Mouse (Mus musculus) ES-E14 (cell line): ENCODE results near the gene Tnnt1. TPM values are rescaled to one million over a fixed set of nuclear protein-coding genes. Genes with fewer than 3 reads are reported as not detected.
A peak's percentile ranks its signal among the peaks of the same experiment; 100 is the strongest.
"Not testable (repeated sequence)": the region's sequence is repeated elsewhere in the genome, so short reads cannot be mapped to it uniquely, and the experiment has no call there.

Experiments used
- DNase-seq: peaks from one replicate; pipeline ENCODE4 v3.0.0-alpha.2; 2013; ENCODE audit warnings: low read depth, low spot score
- H3K27ac ChIP-seq: 2 replicates; pipeline ENCODE4 v1.5.1; 2012; ENCODE audit warnings: low read depth, mild to moderate bottlenecking, low read length, moderate library complexity, mixed read lengths; ENCODE audit not compliant: poor library complexity, insufficient read depth, severe bottlenecking
- H3K36me3 ChIP-seq: 2 replicates; pipeline ENCODE4 v1.6.1; 2012; ENCODE audit warnings: mild to moderate bottlenecking, low read length, moderate library complexity, mixed read lengths; ENCODE audit not compliant: control insufficient read depth, poor library complexity, insufficient read depth, severe bottlenecking
- H3K4me1 ChIP-seq, 2 experiments: fragments of 150-350 bp in 1 of 2; sonication (generic) in 1 of 2; 2 replicates each; pipeline ENCODE4 v1.6.1; 2012; ENCODE audit warnings: low read length in 2 of 2, mild to moderate bottlenecking in 1 of 2, mixed read lengths in 1 of 2; ENCODE audit not compliant: control insufficient read depth in 2 of 2, insufficient read depth in 2 of 2, poor library complexity in 1 of 2
- H3K4me3 ChIP-seq, 2 experiments: fragments of 150-350 bp in 1 of 2; sonication (generic) in 1 of 2; 2 replicates each; pipeline ENCODE4 v1.5.1; 2012; ENCODE audit warnings: low read length in 2 of 2, low read depth in 1 of 2, mild to moderate bottlenecking in 1 of 2, mixed read lengths in 1 of 2; ENCODE audit not compliant: insufficient read depth in 1 of 2, poor library complexity in 1 of 2, severe bottlenecking in 1 of 2
- H3K9ac ChIP-seq: 2 replicates; pipeline ENCODE4 v1.6.1; 2012; ENCODE audit warnings: low read depth, mild to moderate bottlenecking, low read length, mixed read lengths; ENCODE audit not compliant: poor library complexity, insufficient read depth, severe bottlenecking
- H3K9me3 ChIP-seq: fragments of 150-350 bp; sonication (generic); 2 replicates; pipeline ENCODE4 v1.6.1; 2012; ENCODE audit warnings: low read depth, mild to moderate bottlenecking, low read length; ENCODE audit not compliant: control insufficient read depth, insufficient read depth
- CHD2 ChIP-seq: IDR thresholded peaks from 2 replicates; pipeline ENCODE4 v1.6.1; 2014; ENCODE audit warnings: mild to moderate bottlenecking, low read depth, low read length, inconsistent platforms
- HCFC1 ChIP-seq: IDR thresholded peaks from 2 replicates; pipeline ENCODE4 v1.6.1; 2012; ENCODE audit warnings: low read length, inconsistent platforms, borderline replicate concordance; ENCODE audit not compliant: insufficient read depth
- MAFK ChIP-seq: IDR thresholded peaks from 2 replicates; pipeline ENCODE4 v1.6.1; 2014; ENCODE audit warnings: mild to moderate bottlenecking, low read depth, low read length, inconsistent platforms; ENCODE audit not compliant: insufficient read depth
- ZC3H11A ChIP-seq: IDR thresholded peaks from 2 replicates; pipeline ENCODE4 v1.6.1; 2012; ENCODE audit warnings: low read depth, mild to moderate bottlenecking, inconsistent platforms, low read length, borderline replicate concordance
- ZNF384 ChIP-seq: IDR thresholded peaks from 2 replicates; pipeline ENCODE4 v1.6.1; 2012; ENCODE audit warnings: low read depth, low read length, inconsistent platforms
- in situ Hi-C, 2 experiments: fragments of 600-800 bp; cut with MboI; formaldehyde crosslinking; loops; one replicate each; pipeline ENCODE4 v1.15.1; 2025; ENCODE audit warnings: low sequenced_read_pairs in 2 of 2, inconsistent platforms in 1 of 2; ENCODE audit not compliant: unreplicated experiment in 2 of 2
- total RNA-seq: library from RNA; depleted of rRNA; stranded (reverse); fragments of 300-350 nt; gene quantifications from 2 replicates; pipeline ENCODE4 v1.2.3, GENCODE M21; 2012

Tnnt1 gene
- total RNA-seq, 1 experiment: 8.4 TPM

DNA sequence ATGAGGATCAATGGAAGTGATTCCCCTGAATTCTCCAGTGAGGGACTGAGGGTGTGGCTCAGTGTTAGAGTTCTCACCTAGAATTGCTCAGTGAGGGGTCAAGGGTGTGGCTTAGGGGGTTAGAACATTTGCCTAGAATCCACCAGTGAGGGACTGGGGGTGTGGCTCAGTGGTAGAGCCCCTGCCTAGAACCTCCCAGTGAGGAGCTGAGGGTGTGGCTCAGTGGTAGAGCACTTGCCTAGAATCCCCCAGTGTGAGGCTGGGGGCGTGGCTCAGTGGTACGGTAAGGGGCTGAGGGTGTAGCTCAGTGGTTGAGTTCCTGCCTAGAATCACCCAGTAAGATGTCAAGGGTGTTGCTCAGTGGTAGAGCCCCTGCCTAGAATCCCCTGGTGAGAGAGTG, 22.8 kb upstream of the Tnnt1 start:
- no peak for DNase-seq
- H3K4me1 ChIP-seq: peaks cover 1 to 2% of the 10 kb centered on the region in 2 experiments; a peak in 3 of 4 replicates
- no peak overlapping the region for H3K27ac ChIP-seq
- H3K36me3 ChIP-seq: no peaks in the 10 kb centered on the region
- no peak overlapping the region for H3K9ac ChIP-seq
- no peaks in the 10 kb centered on the region for H3K9me3 ChIP-seq
- in situ Hi-C loops: no loop called here
- H3K4me3 ChIP-seq: no peak overlapping the region
- TF ChIP-seq CHD2: no peak
- no peak for TF ChIP-seq MAFK
- no peak for TF ChIP-seq HCFC1

DNA sequence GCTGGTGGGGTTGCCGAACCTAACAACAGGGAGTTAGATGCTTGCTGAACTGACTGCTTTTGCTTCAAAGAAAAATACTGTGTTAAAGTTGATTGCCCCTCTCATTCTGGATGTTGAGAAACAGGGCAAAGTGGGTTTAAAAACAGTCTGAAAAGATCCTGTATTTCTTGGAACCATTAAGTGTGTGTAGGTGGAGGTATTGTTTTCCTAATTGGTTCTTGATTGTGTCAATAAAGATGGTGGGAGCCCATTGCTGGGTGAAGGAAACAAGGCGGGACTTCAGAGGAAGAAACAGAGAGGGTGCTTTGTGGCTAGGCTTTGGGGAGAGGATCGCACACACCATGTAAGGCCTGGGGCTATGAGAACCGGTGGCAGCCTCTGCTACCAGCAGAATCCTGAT, 21.0 kb upstream of the Tnnt1 start:
- no peak for DNase-seq
- H3K36me3 ChIP-seq: no peaks in the 10 kb centered on the region
- H3K4me1 ChIP-seq: peaks cover 2 to 3% of the 10 kb centered on the region in 2 experiments; a peak in 3 of 4 replicates
- H3K4me3 ChIP-seq: peak overlapping the region in 1 of 2 experiments; percentile 63; a peak in 2 of 4 replicates
- 0 out of 2 replicates have a peak overlapping the region, but pooled peaks have one; percentile 22 for H3K9ac ChIP-seq
- TF ChIP-seq ZNF384: no peak
- no peak for TF ChIP-seq MAFK
- TF ChIP-seq CHD2: 0 out of 2 replicates have a peak, but pooled peaks have one; percentile 55
- TF ChIP-seq ZC3H11A: no peak
- TF ChIP-seq HCFC1: no peak
- H3K9me3 ChIP-seq: no peaks in the 10 kb centered on the region
- peak overlapping the region; percentile 35; the same call in 1 of the 2 replicates for H3K27ac ChIP-seq
- in situ Hi-C loops: no loop called here

GRCm38 (mm10) chr7:4536369-4536768, 20.2 kb upstream of the Tnnt1 start:
- H3K9ac ChIP-seq: no peak overlapping the region
- no peak for TF ChIP-seq HCFC1
- no peak for TF ChIP-seq ZC3H11A
- no peak for TF ChIP-seq ZNF384
- no peak for TF ChIP-seq CHD2
- TF ChIP-seq MAFK: no peak
- no peaks in the 10 kb centered on the region for H3K36me3 ChIP-seq
- peaks cover 3 to 4% of the 10 kb centered on the region in 2 experiments; a peak in 3 of 4 replicates for H3K4me1 ChIP-seq
- no peak for DNase-seq
- H3K27ac ChIP-seq: no peak overlapping the region
- H3K9me3 ChIP-seq: no peaks in the 10 kb centered on the region
- in situ Hi-C loops: no loop called here
- no peak overlapping the region for H3K4me3 ChIP-seq

- Histone ChIP-seq H3K36me3 (no peaks in the 10 kb centered on the region), H3K9me3 (no peaks in the 10 kb centered on the region), H3K27ac (no peak within 1 kb of the TSS), H3K4me3 (peak within 1 kb of the TSS; percentile 60), H3K4me1 (peaks cover 3 to 15% of the 10 kb centered on the region in 2 experiments; a peak in 2 of 4 replicates), H3K9ac (no peak within 1 kb of the TSS)
- TF ChIP-seq ZC3H11A: no peak
- no peak for TF ChIP-seq HCFC1
- peak; percentile 79 for TF ChIP-seq CHD2
- TF ChIP-seq MAFK: no peak
- TF ChIP-seq ZNF384: no peak
- in situ Hi-C loops: no loop called here
- peak; percentile 78 for DNase-seq
These were observed 16.0 kb upstream of the Tnnt1 start, which contains the start of gene Dnaaf3 for GRCm38 (mm10) chr7:4532005-4532729. Dnaaf3 (minus strand) TSS chr7:4532453.

GRCm38 (mm10) chr7:4530166-4530565, 14.0 kb upstream of the Tnnt1 start:
- H3K9me3 ChIP-seq, DNase-seq, H3K36me3 ChIP-seq, H3K9ac ChIP-seq, in situ Hi-C loops, H3K27ac ChIP-seq, H3K4me3 ChIP-seq: not testable (repeated sequence)
- peaks cover 5 to 15% of the 10 kb centered on the region in 2 experiments; a peak in 1 of 4 replicates for H3K4me1 ChIP-seq
